Mouse (Mus musculus) R1 (cell line): ENCODE measurements at regions not wholly inside any gene's neighbourhood (a gene's known extent, or its start where the extent isn't known, plus 50 kb on each side); places are given as distances from the start of the nearest gene placed in this dataset.

Source experiments
- DNase-seq: peaks from one replicate; pipeline ENCODE4 v3.0.0-alpha.2; 2018; ENCODE audit warnings: low read depth, low spot score

DNA sequence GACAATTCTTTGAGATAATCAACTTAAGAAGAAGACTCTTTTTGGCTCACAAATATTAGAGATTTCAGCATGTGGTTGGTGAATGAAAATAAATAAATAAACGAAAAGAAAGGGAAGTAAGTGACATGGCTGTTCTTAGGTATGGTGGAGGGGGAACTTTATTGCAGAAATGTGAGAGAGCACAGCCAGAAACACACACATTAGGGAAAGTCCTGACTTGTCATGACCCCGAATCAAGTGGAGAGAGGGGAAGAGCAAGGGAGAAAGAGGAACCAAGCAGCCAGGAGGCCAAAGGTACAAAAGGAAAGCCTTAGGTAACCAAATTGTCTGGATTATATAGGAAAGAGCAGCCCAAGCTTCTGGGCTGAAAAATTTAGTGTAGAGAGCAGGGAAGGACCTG lies 1172.7 kb downstream of the D3Ertd751e start:
- no peak for DNase-seq

DNA sequence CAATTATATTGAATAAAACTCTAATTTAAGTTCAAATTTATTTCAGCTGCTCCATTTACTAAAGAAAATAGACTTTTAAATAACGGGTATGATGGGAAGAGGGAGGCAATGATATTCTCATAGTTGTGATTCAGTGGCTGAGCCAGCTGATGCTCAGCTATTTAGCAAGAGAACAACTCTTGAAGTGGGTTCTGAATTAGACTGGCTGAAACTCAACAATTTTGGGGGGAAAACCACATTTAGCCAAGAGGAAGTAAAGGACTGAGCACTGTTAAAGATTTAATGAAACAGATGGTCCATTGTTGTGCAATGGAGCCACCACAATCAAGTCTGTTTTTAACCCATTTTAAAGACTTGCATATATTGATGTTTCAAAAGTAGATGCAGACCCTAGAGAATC lies 1193.0 kb downstream of the D3Ertd751e start:
- DNase-seq, result no peak

DNA sequence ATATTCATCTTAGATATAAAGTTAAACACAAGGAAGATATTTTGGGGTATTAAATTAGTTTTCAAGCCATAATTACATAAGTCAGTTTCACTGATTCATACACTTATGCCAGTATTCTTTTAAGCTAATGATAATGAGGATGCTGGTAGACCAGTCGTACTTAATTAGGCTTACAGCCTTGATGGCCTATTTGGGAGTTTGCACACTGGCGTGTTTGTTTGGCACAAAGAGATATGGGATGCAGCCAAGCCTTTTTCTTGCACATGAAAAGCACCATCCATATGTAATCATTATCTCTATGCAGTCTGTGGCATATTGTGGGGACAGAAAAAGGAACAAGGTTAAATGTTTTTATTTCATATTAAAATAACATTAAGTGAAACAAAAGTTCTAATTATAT lies 1234.7 kb downstream of the D3Ertd751e start:
- DNase-seq, result no peak
